Mouse (Mus musculus) right cerebral cortex, adult 2 months (tissue): ENCODE measurements around the gene Tssk2.

Experiments used
- DNase-seq, 2 experiments: peaks; one replicate each; pipeline ENCODE4 v3.0.0; 2021 to 2022; ENCODE audit warnings: low spot score in 2 of 2

Tssk2 gene

DNA sequence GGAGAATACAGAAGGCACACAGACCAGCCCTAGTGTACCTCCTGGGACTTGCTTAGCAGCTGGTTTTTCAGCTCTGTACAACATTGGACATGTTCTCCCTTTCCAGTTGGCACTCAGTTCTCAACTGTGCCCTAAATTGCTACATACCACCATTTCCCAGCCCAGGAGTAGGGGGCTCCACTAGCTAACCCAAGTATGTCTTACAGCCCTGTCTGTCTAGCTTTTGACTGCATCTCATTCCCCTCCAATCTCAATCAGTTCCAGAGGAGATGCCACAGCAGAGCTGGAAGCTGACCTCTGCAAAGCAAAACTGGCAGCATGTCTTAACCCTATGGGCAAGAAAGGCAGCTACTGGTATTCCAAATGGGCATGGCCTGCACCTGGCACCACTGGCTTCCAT lies 2.3 kb upstream of the Tssk2 start:
- DNase-seq: no peak

DNA sequence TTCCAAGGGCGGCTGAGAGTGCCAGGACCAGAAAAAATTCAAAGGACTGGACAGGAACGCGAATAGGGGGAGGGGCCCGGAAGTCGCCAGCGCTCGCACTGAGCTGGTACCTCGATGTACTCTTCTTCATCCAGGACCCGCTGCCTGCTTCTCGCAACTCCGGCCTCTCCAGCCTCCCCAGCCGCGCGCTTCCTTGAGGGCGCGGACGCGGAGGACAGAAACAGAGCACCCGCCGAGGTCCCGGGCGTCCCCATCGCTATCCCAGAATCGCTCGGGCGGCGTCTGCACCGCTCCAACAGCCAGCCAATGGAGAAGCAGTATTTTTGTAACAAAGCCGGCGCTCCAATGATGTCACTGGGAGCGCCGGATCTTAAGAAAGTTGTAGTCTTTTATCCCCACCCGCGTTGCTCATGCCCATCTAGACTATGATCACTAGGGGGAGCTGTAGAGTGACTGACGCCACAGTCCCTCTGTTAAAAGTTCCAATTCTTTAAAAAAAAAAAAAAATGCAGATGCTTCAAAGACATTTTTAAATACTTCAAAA lies 12.7 kb downstream of the Tssk2 start, which contains the start of gene Ess2:
Gene Ess2, minus strand, starts transcription at position 297 of the 544 bp plus-strand sequence.
- peak; percentile 94 to 96 for DNase-seq

DNA sequence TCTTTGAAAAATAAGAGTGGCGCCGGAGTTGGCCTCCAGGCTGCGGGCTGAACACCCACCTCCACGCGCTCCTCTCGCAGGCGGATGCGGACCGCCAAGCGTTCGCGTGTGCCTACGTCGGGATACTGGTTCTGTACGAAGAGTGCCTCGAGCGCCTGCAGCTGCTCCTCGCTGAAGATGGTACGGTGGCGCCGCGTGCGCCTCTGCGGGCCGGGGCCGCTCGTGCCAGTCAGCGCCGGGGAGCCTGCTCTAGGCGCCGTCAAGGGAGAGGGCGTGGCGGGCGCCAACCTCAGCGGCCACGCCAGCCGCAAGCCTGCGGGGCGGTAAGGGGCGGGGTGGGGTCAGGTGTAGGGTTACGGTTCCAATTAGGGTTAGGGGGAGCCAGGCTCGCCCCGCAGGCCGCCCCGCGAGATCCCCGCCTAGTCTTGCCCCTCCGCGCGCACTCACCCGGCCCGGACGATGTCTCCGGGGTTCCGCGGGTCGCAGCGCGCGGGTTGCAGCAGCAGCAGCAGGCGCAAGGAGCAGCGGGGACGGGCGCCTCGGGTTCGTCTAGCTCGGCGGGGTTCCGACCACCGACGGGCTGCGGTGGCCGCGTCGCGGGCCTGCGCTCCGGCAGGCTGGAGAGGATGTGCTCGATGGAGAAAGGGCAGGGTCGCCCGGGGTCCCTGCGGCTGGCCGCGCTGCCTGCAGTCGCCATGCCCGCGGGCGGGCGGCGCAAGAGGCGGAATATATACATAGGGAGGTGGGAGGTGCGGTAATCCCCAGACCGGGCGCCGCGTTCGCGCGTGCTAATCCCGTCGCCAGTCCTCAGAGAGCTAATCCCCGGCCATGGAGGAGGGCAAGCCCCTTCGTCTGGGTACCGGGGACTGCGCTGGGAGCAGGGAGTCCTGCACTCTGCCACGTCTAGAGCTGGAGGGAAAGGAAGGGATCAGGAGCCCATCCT lies 16.1 kb downstream of the Tssk2 start, which contains the start of gene Gsc2:
Gene Gsc2, minus strand, starts transcription at position 753 of the 943 bp plus-strand sequence.
- no peak for DNase-seq

DNA sequence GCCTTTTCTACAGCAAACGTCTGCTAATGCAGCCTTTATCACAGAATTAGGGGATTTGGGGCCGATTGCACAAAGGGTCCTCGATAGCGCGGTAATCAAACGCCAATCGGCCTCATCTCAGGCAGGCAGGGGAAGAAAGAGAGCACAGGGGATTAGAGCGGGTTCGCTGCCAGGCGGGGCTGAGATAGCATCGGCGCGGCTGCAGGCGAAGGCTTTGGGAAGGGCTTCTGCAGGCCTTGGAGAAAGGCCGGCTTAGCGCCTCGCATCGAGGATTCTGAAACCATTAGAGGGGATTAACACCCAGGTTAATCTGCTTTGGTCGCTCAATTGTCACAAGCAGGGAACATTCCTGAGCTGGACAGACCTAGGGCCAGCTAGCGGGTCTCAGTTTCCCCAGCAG lies 22.1 kb downstream of the Tssk2 start:
- DNase-seq: no peak

DNA sequence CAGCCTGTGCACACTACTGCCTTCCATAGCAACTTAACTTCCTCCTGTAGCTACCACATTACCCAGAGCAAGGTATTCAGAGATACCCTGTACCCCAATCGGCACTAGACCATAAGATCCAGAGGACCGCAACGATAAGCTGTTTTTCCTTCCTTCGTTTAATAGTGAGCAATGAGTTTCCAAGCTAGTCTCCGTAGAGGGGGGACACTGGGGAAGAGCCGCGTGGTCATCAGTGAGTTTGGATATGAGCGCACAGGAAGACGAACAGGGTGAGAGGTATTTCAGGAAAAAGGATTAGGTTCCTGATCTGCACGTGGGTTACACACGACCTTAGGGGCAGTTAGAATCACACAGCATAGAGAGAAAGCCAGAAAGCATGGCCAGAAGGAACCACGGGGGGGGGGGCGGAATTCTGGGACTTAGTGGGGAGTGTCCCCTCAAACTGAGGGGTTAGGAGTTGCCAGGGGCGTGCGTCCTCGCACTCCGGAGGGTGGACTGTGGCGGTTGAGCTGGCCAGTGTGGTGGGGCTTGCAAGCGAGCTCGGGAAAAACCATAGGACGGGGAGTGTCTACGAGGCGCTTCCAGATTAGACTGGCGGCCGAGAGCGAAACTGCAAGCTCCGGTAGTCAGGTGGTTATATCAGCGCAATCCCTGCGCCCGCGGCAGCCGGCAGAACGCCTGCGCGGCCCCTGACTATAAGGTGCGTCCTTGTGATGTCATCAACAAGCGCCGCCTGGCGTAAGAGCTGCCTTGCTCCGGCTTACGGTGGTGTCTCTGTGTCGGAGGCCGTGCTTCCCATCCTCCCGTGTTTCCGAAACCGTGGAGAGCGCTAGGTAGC lies 23.1 kb downstream of the Tssk2 start:
- peak; percentile 97 to 98 for DNase-seq

DNA sequence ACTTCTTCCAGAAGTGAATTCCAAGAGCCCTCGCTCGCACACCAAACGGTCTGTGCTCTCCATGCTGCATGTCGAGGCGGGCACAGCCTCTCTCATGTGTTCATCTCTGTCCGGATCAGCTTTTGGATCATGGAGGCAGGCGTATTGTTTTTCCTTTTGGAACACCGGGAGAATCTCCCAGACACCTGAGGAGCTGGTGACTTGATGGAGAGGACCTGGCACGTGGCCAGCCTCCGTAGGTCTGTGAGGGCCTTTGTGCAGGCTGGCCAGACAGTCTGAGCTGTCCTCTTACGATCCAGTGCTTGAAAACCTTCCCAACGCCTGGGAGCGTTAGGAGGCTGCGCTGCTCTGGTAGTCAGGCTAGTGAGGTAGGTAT lies 23.7 kb downstream of the Tssk2 start:
- no peak for DNase-seq

DNA sequence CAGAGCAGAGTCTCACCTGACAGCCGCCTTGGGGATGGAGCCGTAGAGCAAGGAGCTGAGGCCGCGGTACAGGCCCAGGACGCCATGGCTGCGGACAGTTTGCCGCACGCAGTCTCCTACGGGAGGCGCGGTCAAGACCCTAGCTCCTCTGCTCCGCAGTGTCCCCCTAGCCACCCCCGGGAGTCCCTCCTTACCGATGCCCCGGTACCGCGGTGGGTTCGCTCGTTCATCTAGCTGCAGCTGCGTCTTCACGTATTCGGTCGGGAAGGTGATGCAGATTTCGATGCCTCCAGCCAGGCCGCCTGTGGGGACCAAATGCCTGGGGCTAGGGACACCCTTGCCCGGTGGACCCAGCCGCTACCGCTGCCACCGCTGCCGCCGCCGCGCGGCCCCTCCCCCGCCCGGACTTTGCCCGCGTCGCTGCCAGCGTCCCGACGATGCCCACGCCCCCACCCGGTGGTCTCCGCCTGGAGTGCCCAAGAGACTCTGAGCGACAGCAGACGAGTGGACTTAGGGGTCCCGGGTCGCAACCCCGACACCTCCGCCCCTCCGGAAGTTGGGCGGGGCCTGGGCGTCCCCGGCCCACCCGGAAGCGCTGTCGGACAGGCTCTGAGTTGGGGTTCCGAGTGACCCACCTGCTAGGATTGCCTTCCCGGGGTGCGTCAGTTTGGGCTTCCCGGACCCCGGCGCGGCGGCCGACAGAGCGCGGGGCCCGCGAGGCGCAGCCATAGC lies 29.1 kb downstream of the Tssk2 start:
- DNase-seq: peak; percentile 31 to 33

DNA sequence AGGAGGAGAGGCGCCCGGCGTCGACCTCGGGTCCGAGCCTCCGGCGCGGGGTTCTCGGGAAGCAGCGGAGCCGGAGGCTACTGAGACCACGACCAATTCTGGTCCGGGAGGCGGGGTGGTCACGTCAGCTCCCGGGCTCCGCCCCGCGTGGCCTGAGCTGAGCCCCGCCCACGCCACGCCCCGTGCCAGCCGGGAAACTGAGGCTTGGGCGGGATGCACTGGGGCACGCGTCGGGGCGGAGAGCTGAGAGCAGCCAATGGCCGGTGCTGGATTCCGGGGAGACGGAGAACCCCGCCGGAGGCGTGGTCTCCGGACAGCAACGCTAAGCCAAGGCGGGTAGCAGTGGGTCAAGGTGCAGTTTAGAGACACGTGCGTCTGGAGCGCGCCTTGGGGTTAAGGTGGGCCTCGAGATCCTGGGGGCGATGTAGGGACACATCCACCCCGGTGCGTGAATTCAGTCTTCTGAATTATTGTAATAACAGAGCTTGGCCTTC lies 29.7 kb downstream of the Tssk2 start, which contains the start of gene Slc25a1:
Gene Slc25a1, minus strand, starts transcription at position 133 of the 494 bp plus-strand sequence.
- peak; percentile 75 to 83 for DNase-seq

DNA sequence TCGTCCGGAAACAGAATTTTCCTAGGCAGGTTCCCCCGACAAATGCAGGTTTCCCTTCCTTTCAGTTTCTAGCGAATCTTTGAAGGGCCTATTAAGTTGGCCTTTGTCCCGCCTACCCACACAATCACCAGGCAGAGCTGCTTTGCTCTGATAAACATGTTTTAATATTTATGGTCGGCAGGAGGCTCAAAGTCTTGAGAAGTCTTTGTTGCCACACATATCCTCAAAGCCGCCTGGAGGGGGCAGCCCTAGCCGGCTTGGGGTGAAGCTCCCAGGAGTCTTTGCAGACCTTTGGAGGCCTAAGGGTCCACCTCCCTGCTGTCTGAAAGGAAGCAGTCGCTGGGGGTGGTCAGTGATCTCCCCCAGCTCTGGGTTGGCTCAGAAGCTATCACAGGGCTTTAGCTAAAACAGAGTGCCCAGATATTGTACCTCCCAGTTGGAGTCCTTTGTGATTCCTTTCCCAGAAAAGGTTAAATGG lies 30.2 kb downstream of the Tssk2 start:
- DNase-seq: peak; percentile 57 to 58

DNA sequence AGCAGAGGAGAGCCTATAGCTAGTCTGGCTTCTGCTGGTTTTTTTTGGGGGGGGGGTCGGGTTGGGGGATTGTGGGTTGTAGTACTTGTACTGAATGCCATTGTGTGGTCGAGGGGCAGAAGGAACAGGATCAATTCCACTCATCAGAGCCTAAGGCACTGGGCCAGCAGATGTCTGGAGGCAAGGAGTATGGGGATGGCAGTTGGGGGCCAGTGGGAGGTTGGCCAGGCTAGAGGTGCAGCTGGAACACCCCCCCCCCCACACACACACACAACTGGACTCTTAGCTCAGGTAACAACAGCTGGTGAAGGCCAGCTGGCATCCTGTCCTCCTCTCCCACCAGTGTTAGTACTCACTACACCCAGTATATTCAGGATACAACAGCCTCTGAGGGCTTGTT lies 30.8 kb downstream of the Tssk2 start:
- DNase-seq: no peak

DNA sequence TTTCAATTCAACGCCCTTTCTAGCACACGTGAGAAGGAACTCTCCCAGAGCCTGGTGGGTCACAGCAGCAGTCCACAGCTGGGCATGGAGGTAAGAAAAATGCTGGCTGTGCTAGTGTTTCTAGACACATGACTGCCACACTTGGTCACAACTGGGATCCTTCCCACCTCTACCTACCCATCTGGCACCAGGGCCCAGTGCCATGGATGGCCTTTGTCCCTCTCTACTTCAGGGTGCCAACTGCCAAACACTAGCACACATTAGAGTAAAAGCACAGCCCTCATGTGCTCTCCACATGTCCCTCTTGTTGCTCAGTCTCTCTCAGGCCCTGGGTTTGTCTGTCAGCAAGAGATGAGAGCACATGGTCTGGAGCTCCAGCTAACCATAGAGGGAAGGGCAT lies 31.2 kb downstream of the Tssk2 start:
- no peak for DNase-seq

DNA sequence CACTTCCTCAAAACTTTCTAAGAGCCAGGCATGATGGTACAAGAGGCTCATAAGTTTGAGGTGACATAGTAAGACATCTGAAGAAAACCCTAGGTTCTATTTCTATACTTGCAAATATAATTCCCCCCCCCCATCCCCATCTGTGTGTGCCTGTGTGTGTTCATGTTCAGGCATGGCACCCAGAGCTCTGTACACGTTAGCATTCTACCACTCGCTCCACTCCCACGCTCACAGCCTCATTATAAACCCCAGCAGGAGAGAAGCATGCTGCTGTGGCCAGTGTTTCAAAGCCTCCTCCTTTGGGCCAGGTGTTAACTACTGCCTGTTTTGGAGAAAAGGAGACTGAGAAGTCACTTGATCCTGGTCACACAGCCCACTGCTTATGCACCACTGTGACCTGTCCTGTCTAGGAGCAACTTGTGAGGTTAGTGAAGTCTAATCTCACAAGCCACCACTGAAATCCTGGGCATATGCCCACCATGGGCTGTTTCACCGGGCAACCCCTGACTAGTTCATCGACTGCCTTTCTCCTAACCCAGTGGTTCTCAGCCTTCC lies 33.5 kb downstream of the Tssk2 start:
- DNase-seq: no peak

DNA sequence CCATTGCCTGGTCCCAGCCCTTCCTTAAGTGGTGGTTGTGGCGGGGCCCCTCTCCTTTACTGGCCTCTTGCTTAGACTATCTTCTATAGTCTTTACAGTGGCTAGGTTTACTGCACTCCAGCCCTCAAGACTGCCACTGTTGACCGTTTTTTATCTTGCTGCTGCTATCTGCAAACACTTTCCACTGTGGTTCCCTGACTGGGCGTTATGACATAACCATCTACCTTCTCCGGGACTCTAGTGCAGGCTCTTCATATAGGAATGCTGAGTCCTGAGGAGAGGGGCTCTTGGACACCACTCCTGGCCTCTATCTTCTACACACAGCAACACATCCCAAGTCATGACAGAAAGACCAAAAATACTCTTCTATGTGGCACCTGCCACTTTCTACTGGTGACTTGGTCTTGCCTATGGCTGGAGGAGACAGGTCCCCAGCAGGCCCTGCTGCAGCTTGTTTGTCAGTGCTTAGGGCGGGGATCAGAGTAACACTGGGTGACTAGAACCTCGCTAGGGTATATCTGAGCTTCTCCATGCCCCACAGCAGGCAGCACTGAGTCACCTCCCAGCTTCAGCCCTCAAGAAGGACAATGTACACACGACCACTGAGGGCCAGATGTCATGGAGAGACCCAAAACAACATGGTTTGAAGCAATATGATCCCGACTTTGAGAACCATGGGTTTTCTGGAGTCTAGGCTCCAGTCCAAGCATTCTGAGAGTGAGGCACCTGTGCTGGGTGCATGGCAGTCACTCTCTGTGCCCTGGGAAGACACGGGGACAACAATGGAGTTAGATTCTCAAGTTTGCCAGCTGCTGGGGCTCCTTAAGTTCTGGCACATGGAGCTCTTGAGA lies 35.4 kb downstream of the Tssk2 start:
- DNase-seq: no peak

DNA sequence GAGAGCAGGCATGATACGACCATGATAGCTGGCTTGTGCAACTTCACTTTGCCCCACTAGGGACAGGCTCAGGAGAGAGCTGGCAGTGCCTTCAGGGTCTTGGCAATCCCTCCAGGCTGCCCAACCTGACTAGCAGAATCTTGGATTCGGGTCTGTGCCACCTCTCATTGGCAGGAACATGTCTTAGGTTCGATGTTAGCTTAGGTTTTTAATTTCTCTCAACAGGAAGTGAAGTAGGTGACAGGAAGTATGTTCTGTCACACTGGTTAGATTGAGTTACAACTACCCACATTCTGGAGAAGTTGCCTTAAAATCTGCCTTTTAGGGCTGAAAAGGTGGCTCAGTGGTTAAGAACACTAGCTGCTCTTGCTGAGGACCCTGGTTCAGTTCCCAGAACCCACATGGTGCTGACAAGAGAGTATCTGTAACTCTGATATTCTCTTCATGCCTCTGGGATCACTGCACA lies 36.0 kb downstream of the Tssk2 start:
- no peak for DNase-seq

DNA sequence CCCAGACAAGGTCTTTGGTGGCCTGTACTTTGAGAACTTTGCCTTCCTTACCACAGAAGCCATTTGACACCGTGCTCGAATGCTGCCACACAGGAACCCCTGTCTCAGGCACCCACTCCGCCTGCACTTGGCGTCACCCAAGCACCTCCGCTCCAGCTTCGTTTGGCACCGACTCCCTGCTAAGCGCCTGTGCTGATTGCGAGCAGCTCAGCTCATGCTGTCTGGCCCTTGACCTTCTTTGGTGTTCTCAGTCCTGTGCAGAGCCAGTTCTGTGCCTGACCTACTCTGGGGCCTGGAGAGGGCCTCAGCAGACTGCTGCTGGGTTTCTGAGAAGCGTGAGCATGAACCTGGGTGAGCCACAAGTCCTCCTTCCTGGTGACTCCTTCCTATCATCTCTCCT lies 38.3 kb downstream of the Tssk2 start:
- no peak for DNase-seq

DNA sequence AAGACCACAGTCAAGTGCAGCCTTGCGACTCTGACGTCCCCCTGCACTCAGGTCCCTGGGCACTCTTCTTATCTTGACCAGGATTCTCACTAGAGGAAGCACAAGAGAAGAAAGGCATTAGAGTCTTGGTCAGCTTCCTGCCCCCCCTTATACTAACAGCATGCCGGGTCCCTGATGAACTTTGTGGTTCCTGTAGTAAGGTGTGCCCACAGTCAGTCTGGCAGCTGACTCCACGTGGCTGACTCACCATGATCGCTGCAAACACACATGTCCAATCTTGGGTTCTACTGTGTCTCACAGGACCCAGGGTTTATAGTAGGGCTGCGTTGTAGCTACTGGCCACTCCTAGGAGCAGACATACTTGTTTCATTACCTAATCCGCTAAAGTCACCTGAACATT lies 39.8 kb downstream of the Tssk2 start:
- DNase-seq: no peak

DNA sequence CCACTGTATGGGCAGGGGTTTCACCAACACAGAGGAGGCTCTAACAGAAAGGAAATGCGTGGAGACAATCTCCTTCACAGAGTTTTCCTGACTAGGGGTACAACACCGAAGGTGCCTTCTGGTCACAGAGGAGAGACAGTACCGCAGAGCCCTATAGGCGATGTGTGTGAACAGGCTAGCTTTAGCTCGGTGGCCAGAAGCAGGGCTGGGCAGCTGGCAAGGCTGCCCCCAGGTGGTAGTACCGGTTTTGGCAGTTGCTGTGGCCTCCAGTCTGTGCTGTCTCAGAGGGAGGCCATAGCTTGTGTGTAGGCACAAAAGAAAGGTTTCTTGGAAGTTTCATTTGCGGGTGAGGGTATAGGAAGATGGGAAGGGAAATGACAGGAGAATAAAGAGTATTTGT lies 40.4 kb downstream of the Tssk2 start:
- peak; percentile 50 to 57 for DNase-seq

DNA sequence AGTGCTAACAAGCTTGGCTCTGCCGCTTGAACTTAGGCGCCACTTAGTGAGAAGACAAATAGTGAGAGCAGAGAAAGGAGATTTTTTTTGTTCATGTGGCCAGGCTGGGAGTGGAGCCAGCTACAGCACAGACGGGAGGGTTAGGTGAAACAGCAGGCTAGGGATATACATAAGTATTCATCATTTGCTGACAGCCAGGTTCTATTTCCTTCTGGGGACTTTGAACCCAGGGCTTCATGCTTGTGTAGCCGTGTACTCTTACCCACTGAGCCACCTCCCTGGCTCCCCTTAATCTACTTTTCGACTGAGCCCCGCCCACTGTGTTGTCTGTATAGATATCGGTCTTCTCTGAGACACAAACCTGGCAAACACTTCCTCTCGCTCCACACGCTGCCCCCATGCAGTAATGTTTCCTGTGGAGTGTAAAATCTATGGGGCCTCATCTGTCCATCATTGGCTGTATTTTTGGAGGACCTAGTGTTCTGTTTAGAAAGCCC lies 40.9 kb downstream of the Tssk2 start:
- DNase-seq: no peak

DNA sequence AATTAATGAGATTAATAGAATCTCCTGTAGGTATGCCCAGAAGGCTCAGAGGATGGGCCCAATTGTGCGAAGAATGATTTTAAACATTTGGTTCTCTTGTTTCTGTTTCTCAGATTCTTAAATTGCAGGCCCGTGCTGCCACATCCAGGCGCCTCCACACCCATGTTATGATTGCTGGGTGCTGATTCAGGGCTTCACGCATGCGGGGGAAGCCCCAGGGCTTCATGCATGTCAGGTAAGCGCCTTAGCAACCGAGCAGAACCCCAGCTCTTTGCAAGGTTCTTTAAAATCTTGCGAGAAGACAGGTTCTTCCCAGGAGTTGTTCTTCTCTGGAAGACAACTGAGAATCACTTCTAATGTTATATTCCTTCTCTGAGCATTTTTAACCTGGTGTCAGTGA lies 45.0 kb downstream of the Tssk2 start:
- DNase-seq: no peak
